Mouse (Mus musculus) CH12.LX (cell line): ENCODE data around the gene Rogdi.

ENCODE experiments used
- CHD2 ChIP-seq: IDR thresholded peaks from 2 replicates; pipeline ENCODE4 v1.6.1; 2011; ENCODE audit warnings: low read length, improper control_type of control experiment
- CTCF ChIP-seq, 2 experiments: IDR thresholded peaks in 1 of 2; conservative IDR thresholded peaks in 1 of 2; 2 replicates each; pipeline ENCODE4 v1.5.1; 2011 to 2012; ENCODE audit warnings: low read depth in 2 of 2, low read length in 2 of 2, improper control_type of control experiment in 1 of 2, inconsistent platforms in 1 of 2, mild to moderate bottlenecking in 1 of 2, moderate library complexity in 1 of 2
- KAT2A ChIP-seq: IDR thresholded peaks from 2 replicates; pipeline ENCODE4 v1.6.1; 2012; ENCODE audit warnings: low read length, improper control_type of control experiment, inconsistent platforms; ENCODE audit not compliant: insufficient replicate concordance
- ZNF384 ChIP-seq: IDR thresholded peaks from 2 replicates; pipeline ENCODE4 v1.6.1; 2012; ENCODE audit warnings: low read depth, low read length, improper control_type of control experiment, inconsistent platforms

DNA sequence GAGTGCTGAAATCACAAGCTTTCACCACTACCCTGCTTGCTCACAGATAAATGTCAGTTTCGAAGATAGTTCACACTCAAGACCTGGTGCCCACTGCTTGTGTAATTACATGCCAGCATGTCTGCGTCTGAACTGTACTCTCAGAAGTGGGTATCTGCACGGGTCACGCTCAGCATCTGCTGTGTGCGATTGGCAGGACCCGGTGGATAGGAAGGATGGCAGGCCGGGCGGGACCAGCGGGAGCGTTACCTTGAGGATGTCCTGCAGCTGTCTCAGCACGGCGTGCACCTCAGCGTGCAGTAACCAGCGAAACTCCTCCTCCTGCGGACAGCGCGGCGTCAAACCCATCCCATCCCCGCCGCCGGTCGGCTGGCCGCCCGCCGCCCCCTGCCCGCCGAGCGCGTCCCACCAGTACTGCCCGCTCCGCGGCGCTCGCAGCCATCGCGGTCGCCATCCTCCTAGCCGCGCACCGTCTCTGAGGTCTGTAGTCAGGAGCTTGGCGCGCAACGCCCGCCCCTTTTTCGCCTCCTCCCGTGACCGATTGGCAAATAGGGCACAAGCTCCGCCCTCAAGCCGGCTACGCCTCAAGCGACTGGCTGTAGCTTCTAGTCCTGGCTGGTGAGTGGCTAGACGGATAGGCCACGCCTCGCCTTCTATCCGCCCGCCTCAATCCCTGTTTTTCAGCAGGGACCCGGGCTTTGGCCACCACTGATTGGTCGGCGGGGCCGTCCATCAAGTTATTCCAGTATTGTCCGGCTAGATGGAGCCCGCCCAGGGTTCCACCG, at the start of gene Rogdi:
- TF ChIP-seq KAT2A (0 out of 2 replicates have a peak, but pooled peaks have one; percentile 61), ZNF384 (no peak), CTCF (conservative IDR thresholded peaks at IDR 0.05 in 1 of 2, IDR thresholded peaks at IDR 0.05 in 1 of 2; ENCODE audit: low read depth in 2 of 2, low read length in 2 of 2) (peak in 1 of 2 experiments; percentile 49; a peak in 2 of 4 replicates), CHD2 (peak; percentile 94)
